ENCODE assay signal across 8 mouse cellular contexts in genomic region chr13:58035470-58036156, GRCm38 (mm10).
DNase-seq lines count a peak whose midpoint lies in the region; ATAC-seq and TF ChIP-seq lines count a peak whose summit lies in the region.

No protein-coding gene starts in this region.

- no peaks in the 10 kb centered on the region for H3K4me1 ChIP-seq in hindbrain, embryonic 14.5 days (replicated peaks; ENCODE audit: control insufficient read depth, insufficient read depth, low read length)
- no peaks in the 10 kb centered on the region for H3K4me1 ChIP-seq in hindbrain, embryonic 13.5 days (replicated peaks)
- peaks cover 19% of the 10 kb centered on the region for H3K4me1 ChIP-seq in cerebellum, adult 2 months (ENCODE audit: control insufficient read depth, insufficient read depth, low read length)
- peaks cover 4% of the 10 kb centered on the region; the same call in 1 of the 2 replicates for H3K4me1 ChIP-seq in heart, adult 2 months (ENCODE audit: control insufficient read depth, insufficient read depth, low read length)
- peaks cover 18% of the 10 kb centered on the region for H3K4me1 ChIP-seq in kidney, embryonic 15.5 days
- peaks cover 17% of the 10 kb centered on the region for H3K4me1 ChIP-seq in lung, embryonic 16.5 days (replicated peaks; ENCODE audit: control insufficient read depth, insufficient read depth, low read length)
- peaks cover 7% of the 10 kb centered on the region; the same call in 1 of the 2 replicates for H3K4me1 ChIP-seq in neural tube, embryonic 15.5 days

- no peaks in the 10 kb centered on the region for H3K9me3 ChIP-seq in hindbrain, embryonic 14.5 days (ENCODE audit: control insufficient read depth, low read length)
- no peaks in the 10 kb centered on the region for H3K9me3 ChIP-seq in hindbrain, embryonic 13.5 days
- H3K9me3 ChIP-seq in kidney, embryonic 15.5 days (replicated peaks) = no peaks in the 10 kb centered on the region
- H3K9me3 ChIP-seq in lung, embryonic 16.5 days (ENCODE audit: control insufficient read depth, low read length) = no peaks in the 10 kb centered on the region; the same call in 1 of the 2 replicates
- H3K9me3 ChIP-seq in neural tube, embryonic 15.5 days (replicated peaks) = no peaks in the 10 kb centered on the region

- peak; percentile 40 for DNase-seq in hindbrain, embryonic 14.5 days (ENCODE audit: low spot score)
- DNase-seq in cerebellum, adult 2 months = peak; percentile 74 to 84
- DNase-seq in heart, adult 2 months = peak; percentile 82 to 83
- DNase-seq in natural killer cell, adult 2 months (ENCODE audit: low spot score in 2 of 2) = no peak

- ATAC-seq in hindbrain, embryonic 14.5 days (ENCODE audit: low FRiP score) = no peak
- no peak for ATAC-seq in hindbrain, embryonic 13.5 days (ENCODE audit: low FRiP score)
- ATAC-seq in kidney, embryonic 15.5 days (replicated peaks; ENCODE audit: low FRiP score) = peak; percentile 87
- ATAC-seq in lung, embryonic 16.5 days (ENCODE audit: low read depth) = peak; percentile 93
- ATAC-seq in neural tube, embryonic 15.5 days (ENCODE audit: low FRiP score) = no peak

- intact Hi-C loops in heart, adult 2 months (cut with DNase I) = loop anchor here (2.0 kb wide), 1 partner anchor 31 kb away; no protein-coding TSS in a partner anchor

- no peak overlapping the region for H3K9ac ChIP-seq in hindbrain, embryonic 14.5 days
- H3K9ac ChIP-seq in hindbrain, embryonic 13.5 days = no peak overlapping the region
- H3K9ac ChIP-seq in heart, adult 2 months (ENCODE audit: low read depth, low read length) = no peak overlapping the region
- no peak overlapping the region for H3K9ac ChIP-seq in kidney, embryonic 15.5 days
- no peak overlapping the region for H3K9ac ChIP-seq in lung, embryonic 16.5 days (ENCODE audit: low read length)
- no peak overlapping the region for H3K9ac ChIP-seq in neural tube, embryonic 15.5 days (replicated peaks)

- H3K4me3 ChIP-seq in hindbrain, embryonic 14.5 days (replicated peaks; ENCODE audit: low read length) = no peak overlapping the region
- no peak overlapping the region for H3K4me3 ChIP-seq in hindbrain, embryonic 13.5 days
- H3K4me3 ChIP-seq in cerebellum, adult 2 months (replicated peaks; ENCODE audit: insufficient read depth, low read depth, low read length) = no peak overlapping the region
- H3K4me3 ChIP-seq in heart, adult 2 months = no peak overlapping the region
- H3K4me3 ChIP-seq in kidney, embryonic 15.5 days (replicated peaks) = no peak overlapping the region
- no peak overlapping the region for H3K4me3 ChIP-seq in lung, embryonic 16.5 days (ENCODE audit: low read length)
- no peak overlapping the region for H3K4me3 ChIP-seq in neural tube, embryonic 15.5 days (replicated peaks)

- 65% methylated on average over 10 of the region's 10 CpGs for WGBS in hindbrain, embryonic 14.5 days
- WGBS in hindbrain, embryonic 13.5 days = 72% methylated on average over 10 of the region's 10 CpGs
- WGBS in cerebellum, adult 2 months = 7% methylated on average over 10 of the region's 10 CpGs
- WGBS in heart, adult 2 months = 31% methylated on average over 10 of the region's 10 CpGs
- 31% methylated on average over 10 of the region's 10 CpGs for WGBS in kidney, embryonic 15.5 days
- WGBS in lung, embryonic 16.5 days = 35% methylated on average over 10 of the region's 10 CpGs
- 66% methylated on average over 10 of the region's 10 CpGs for WGBS in neural tube, embryonic 15.5 days

- H3K79me2 ChIP-seq in heart, adult 2 months (replicated peaks; ENCODE audit: control insufficient read depth, insufficient read depth, low read length) = no peaks in the 10 kb centered on the region

- TF ChIP-seq CTCF in cerebellum, adult 2 months (IDR thresholded peaks at IDR 0.05; ENCODE audit: borderline replicate concordance, insufficient read depth, low read depth, low read length) = no peak
- TF ChIP-seq CTCF in heart, adult 2 months (IDR thresholded peaks at IDR 0.05) = no peak

- no peak for TF ChIP-seq POLR2A in cerebellum, adult 2 months (IDR thresholded peaks at IDR 0.05; ENCODE audit: borderline replicate concordance, insufficient read depth, low read length)
- TF ChIP-seq POLR2A in heart, adult 2 months (IDR thresholded peaks at IDR 0.05; ENCODE audit: insufficient read depth, low read depth, low read length) = no peak

- no peak overlapping the region for H3K4me2 ChIP-seq in hindbrain, embryonic 14.5 days (replicated peaks)
- no peak overlapping the region for H3K4me2 ChIP-seq in hindbrain, embryonic 13.5 days
- 0 out of 2 replicates have a peak overlapping the region, but pooled peaks have one; percentile 0 for H3K4me2 ChIP-seq in kidney, embryonic 15.5 days
- peak overlapping the region; percentile 17; the same call in 1 of the 2 replicates for H3K4me2 ChIP-seq in lung, embryonic 16.5 days (ENCODE audit: low read depth, low read length)
- H3K4me2 ChIP-seq in neural tube, embryonic 15.5 days = no peak overlapping the region

- no peaks in the 10 kb centered on the region for H3K27me3 ChIP-seq in hindbrain, embryonic 14.5 days (ENCODE audit: control insufficient read depth, insufficient read depth, low read length)
- no peaks in the 10 kb centered on the region for H3K27me3 ChIP-seq in hindbrain, embryonic 13.5 days
- no peaks in the 10 kb centered on the region for H3K27me3 ChIP-seq in cerebellum, adult 2 months (ENCODE audit: control insufficient read depth, insufficient read depth, low read length)
- no peaks in the 10 kb centered on the region for H3K27me3 ChIP-seq in heart, adult 2 months (ENCODE audit: control insufficient read depth, insufficient read depth, low read length)
- H3K27me3 ChIP-seq in kidney, embryonic 15.5 days = no peaks in the 10 kb centered on the region
- H3K27me3 ChIP-seq in lung, embryonic 16.5 days (ENCODE audit: control insufficient read depth, insufficient read depth, low read depth, low read length) = no peaks in the 10 kb centered on the region
- H3K27me3 ChIP-seq in neural tube, embryonic 15.5 days (replicated peaks) = no peaks in the 10 kb centered on the region

- no peak overlapping the region for H3K27ac ChIP-seq in hindbrain, embryonic 14.5 days
- no peak overlapping the region for H3K27ac ChIP-seq in hindbrain, embryonic 13.5 days
- H3K27ac ChIP-seq in cerebellum, adult 2 months (ENCODE audit: insufficient read depth, low read length) = peak overlapping the region; percentile 79
- H3K27ac ChIP-seq in heart, adult 2 months = no peak overlapping the region; the same call in 1 of the 2 replicates
- H3K27ac ChIP-seq in kidney, embryonic 15.5 days = peak overlapping the region; percentile 25; the same call in 1 of the 2 replicates
- H3K27ac ChIP-seq in lung, embryonic 16.5 days (ENCODE audit: low read length) = peak overlapping the region; percentile 46
- H3K27ac ChIP-seq in neural tube, embryonic 15.5 days (replicated peaks) = no peak overlapping the region

- no peak for TF ChIP-seq EP300 in heart, adult 2 months (IDR thresholded peaks at IDR 0.05; ENCODE audit: insufficient read depth, low read depth, low read length)

- H3K36me3 ChIP-seq in hindbrain, embryonic 14.5 days (replicated peaks; ENCODE audit: control insufficient read depth, insufficient read depth) = no peaks in the 10 kb centered on the region
- H3K36me3 ChIP-seq in hindbrain, embryonic 13.5 days = peaks cover 9% of the 10 kb centered on the region
- no peaks in the 10 kb centered on the region for H3K36me3 ChIP-seq in heart, adult 2 months (ENCODE audit: control insufficient read depth, insufficient read depth, low read length)
- no peaks in the 10 kb centered on the region for H3K36me3 ChIP-seq in kidney, embryonic 15.5 days
- no peaks in the 10 kb centered on the region for H3K36me3 ChIP-seq in lung, embryonic 16.5 days (ENCODE audit: control insufficient read depth, insufficient read depth, low read length)
- 0 out of 2 replicates have a peak, but pooled peaks cover 5% of the 10 kb centered on the region for H3K36me3 ChIP-seq in neural tube, embryonic 15.5 days

Comparison
In these comparisons a context has a peak if more than half of its experiments do, and no peak if none do; other contexts are left out.
1. ATAC-seq: peak in kidney, embryonic 15.5 days (single experiment) and lung, embryonic 16.5 days (single experiment); none in hindbrain, embryonic 14.5 days (single experiment), hindbrain, embryonic 13.5 days (single experiment) and neural tube, embryonic 15.5 days (single experiment).
2. DNase-seq: peak in hindbrain, embryonic 14.5 days (single experiment), cerebellum, adult 2 months (2 of 2) and heart, adult 2 months (2 of 2); none in natural killer cell, adult 2 months (0 of 2).
3. H3K27ac ChIP-seq: peak in cerebellum, adult 2 months (single experiment), kidney, embryonic 15.5 days (single experiment) and lung, embryonic 16.5 days (single experiment); none in hindbrain, embryonic 14.5 days (single experiment), hindbrain, embryonic 13.5 days (single experiment), heart, adult 2 months (single experiment) and neural tube, embryonic 15.5 days (single experiment).
4. H3K4me2 ChIP-seq: peak in kidney, embryonic 15.5 days (single experiment) and lung, embryonic 16.5 days (single experiment); none in hindbrain, embryonic 14.5 days (single experiment), hindbrain, embryonic 13.5 days (single experiment) and neural tube, embryonic 15.5 days (single experiment).